Mouse (Mus musculus) retina, adult 2 months (tissue): ENCODE results near the gene Mllt11.

Experiments
- DNase-seq: peaks from one replicate; pipeline ENCODE4 v3.0.0-alpha.2; 2012; ENCODE audit warnings: low read depth, low spot score

The Mllt11 gene

GRCm38 (mm10) chr3:95173256-95173949, 58.6 kb downstream of the Mllt11 start:
- no peak for DNase-seq

DNA sequence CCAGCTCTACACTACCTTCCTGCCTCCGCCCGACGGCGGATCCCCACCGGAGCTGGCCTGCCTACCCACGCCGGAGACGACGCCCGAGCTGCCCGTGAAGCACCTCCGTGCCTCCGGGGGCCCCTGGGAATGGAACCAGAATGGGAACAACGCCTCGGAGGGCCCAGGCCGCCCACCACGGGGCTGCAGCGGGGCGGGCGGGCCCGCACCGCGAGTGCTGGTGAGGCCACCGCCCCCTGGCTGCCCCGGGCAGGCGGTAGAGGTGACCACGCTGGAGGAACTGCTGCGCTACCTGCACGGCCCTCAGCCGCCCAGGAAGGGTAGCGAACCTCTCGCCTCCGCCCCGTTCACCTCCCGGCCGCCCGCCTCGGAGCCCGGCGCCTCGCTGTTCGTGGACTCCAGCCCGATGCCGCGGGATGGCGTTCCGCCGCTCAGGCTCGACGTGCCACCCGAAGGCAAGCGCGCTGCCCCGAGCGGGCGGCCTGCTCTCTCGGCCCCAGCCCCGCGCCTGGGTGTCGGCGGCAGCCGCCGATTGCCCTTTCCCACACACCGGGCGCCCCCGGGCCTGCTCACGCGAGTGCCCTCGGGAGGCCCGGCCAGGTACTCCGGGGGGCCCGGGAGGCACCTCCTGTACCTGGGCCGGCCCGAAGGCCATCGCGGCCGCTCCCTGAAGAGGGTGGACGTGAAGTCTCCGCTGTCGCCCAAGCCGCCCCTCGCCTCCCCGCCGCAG, 59.3 kb downstream of the Mllt11 start:
- no peak for DNase-seq

DNA sequence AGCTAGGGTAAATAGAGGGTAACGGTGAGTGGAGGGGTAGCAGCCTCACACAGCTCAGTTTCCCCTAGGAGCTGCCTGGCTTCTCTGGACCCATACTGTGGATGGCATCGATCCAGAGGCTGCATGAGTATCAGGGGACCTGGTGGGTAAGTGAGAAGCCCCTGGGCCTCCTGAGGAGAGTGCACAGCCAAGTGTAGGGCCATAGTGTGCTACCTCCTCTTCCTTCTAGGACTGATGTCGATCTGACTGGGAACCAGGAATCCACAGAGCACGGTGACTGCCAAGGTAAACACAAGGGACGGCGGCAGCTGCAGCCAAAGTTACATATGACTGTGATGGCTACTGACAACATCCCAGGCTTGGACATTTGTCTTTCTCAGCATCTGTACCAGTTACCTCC, 60.9 kb downstream of the Mllt11 start:
- no peak for DNase-seq

DNA sequence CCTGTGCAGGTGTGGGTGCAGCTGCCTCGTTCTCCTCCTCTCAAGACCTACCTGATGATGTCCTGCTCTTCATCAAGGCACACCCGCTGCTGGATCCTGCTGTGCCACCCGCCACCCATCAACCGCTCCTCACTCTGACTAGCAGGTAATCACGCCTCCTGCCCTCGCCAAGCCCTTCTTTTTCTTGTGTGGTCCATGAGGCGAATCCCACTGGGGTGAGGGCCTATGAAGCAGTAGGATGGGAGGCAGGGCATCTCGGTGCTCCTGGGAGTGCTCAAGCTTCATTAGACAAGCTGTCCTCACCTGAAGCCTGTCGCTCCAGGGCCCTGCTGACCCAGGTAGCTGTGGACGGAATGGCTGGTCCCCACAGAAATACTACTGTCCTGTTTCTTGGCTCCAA, 62.0 kb downstream of the Mllt11 start:
- no peak for DNase-seq
